Mouse (Mus musculus): ENCODE data around the gene Ccp110. TPM values are rescaled to one million over a fixed set of nuclear protein-coding genes. Genes with fewer than 3 reads are reported as not detected.
A peak's percentile ranks its signal among the peaks of the same experiment; 100 is the strongest.

Ccp110 gene
- polyA plus RNA-seq (2012; rRNA removed) (39.0 and 42.6 TPM in 2 replicates), polyA plus RNA-seq (2014; fragmentation: Nextera tagmentation; extraction: Ambion mirVana) (8.8 and 10.8 TPM in 2 replicates)

GRCm38 (mm10) chr7:118712228-118713173 lies at the start of gene Ccp110:
Gene Ccp110, plus strand, starts transcription at chr7:118712552.
- no peak within 1 kb of the TSS for H3K27ac ChIP-seq (replicated peaks; ENCODE audit: low read depth, low read length)
- no peaks in the 10 kb centered on the region for H3K9me3 ChIP-seq (ENCODE audit: control insufficient read depth, low read length)
- peak within 1 kb of the TSS; percentile 72 for H3K9ac ChIP-seq (ENCODE audit: low read depth, low read length, severe bottlenecking)
- 2% methylated on average over 48 of the region's 48 CpGs for WGBS
- H3K36me3 ChIP-seq (ENCODE audit: control insufficient read depth, insufficient read depth, low read length), result peaks cover 5% of the 10 kb centered on the region; the same call in 1 of the 2 replicates
- 0 out of 2 replicates have a peak, but pooled peaks have one; percentile 14 for TF ChIP-seq POLR2A (IDR thresholded peaks at IDR 0.05; ENCODE audit: borderline replicate concordance, extremely low read depth, insufficient read depth, insufficient read length)
- peak within 1 kb of the TSS; percentile 58 for H3K4me2 ChIP-seq (replicated peaks; ENCODE audit: low read depth, low read length, severe bottlenecking)
- DNase-seq (ENCODE audit: low spot score) (peak; percentile 98), ATAC-seq (ENCODE audit: low FRiP score, low read depth) (peak; percentile 96)
- H3K4me1 ChIP-seq (ENCODE audit: control insufficient read depth, insufficient read depth, low read length), result peaks cover 11% of the 10 kb centered on the region
- H3K27me3 ChIP-seq (ENCODE audit: control insufficient read depth, insufficient read depth, low read length), result no peaks in the 10 kb centered on the region
- H3K4me3 ChIP-seq (replicated peaks; ENCODE audit: low read length), result peak within 1 kb of the TSS; percentile 84

GRCm38 (mm10) chr7:118667773-118668172 lies 44.6 kb upstream of the Ccp110 start:
- Histone ChIP-seq H3K4me3 (replicated peaks; ENCODE audit: low read length) (no peak overlapping the region), H3K27me3 (ENCODE audit: control insufficient read depth, insufficient read depth, low read length) (no peaks in the 10 kb centered on the region), H3K9ac (ENCODE audit: low read depth, low read length, severe bottlenecking) (no peak overlapping the region), H3K27ac (replicated peaks; ENCODE audit: low read depth, low read length) (no peak overlapping the region), H3K4me1 (ENCODE audit: control insufficient read depth, insufficient read depth, low read length) (no peaks in the 10 kb centered on the region), H3K36me3 (ENCODE audit: control insufficient read depth, insufficient read depth, low read length) (no peaks in the 10 kb centered on the region), H3K4me2 (replicated peaks; ENCODE audit: low read depth, low read length, severe bottlenecking) (no peak overlapping the region), H3K9me3 (ENCODE audit: control insufficient read depth, low read length) (no peaks in the 10 kb centered on the region)
- 93% methylated on average over 2 of the region's 2 CpGs for WGBS
- TF ChIP-seq POLR2A (IDR thresholded peaks at IDR 0.05; ENCODE audit: borderline replicate concordance, extremely low read depth, insufficient read depth, insufficient read length), result no peak
- DNase-seq (ENCODE audit: low spot score), result no peak
- no peak for ATAC-seq (ENCODE audit: low FRiP score, low read depth)

GRCm38 (mm10) chr7:118670142-118670541 lies 42.2 kb upstream of the Ccp110 start:
- WGBS, result 58% methylated on average over 4 of the region's 4 CpGs

GRCm38 (mm10) chr7:118676826-118677225 lies 35.5 kb upstream of the Ccp110 start:
- no peaks in the 10 kb centered on the region for H3K27me3 ChIP-seq (ENCODE audit: control insufficient read depth, insufficient read depth, low read length)
- H3K27ac ChIP-seq (replicated peaks; ENCODE audit: low read depth, low read length), result no peak overlapping the region
- no peak overlapping the region for H3K4me3 ChIP-seq (replicated peaks; ENCODE audit: low read length)
- H3K36me3 ChIP-seq (ENCODE audit: control insufficient read depth, insufficient read depth, low read length), result no peaks in the 10 kb centered on the region
- no peak overlapping the region for H3K4me2 ChIP-seq (replicated peaks; ENCODE audit: low read depth, low read length, severe bottlenecking)
- WGBS, result 86% methylated on average over 4 of the region's 4 CpGs
- DNase-seq (ENCODE audit: low spot score) (no peak), ATAC-seq (ENCODE audit: low FRiP score, low read depth) (no peak)
- H3K9me3 ChIP-seq (ENCODE audit: control insufficient read depth, low read length), result no peaks in the 10 kb centered on the region
- TF ChIP-seq POLR2A (IDR thresholded peaks at IDR 0.05; ENCODE audit: borderline replicate concordance, extremely low read depth, insufficient read depth, insufficient read length), result no peak
- no peaks in the 10 kb centered on the region for H3K4me1 ChIP-seq (ENCODE audit: control insufficient read depth, insufficient read depth, low read length)
- no peak overlapping the region for H3K9ac ChIP-seq (ENCODE audit: low read depth, low read length, severe bottlenecking)

More at GRCm38 (mm10) chr7:118670142-118670541, 42.2 kb upstream of the Ccp110 start:
- Histone ChIP-seq H3K36me3 (ENCODE audit: control insufficient read depth, insufficient read depth, low read length) (no peaks in the 10 kb centered on the region), H3K27ac (replicated peaks; ENCODE audit: low read depth, low read length) (no peak overlapping the region), H3K9me3 (ENCODE audit: control insufficient read depth, low read length) (no peaks in the 10 kb centered on the region), H3K9ac (ENCODE audit: low read depth, low read length, severe bottlenecking) (no peak overlapping the region), H3K4me2 (replicated peaks; ENCODE audit: low read depth, low read length, severe bottlenecking) (no peak overlapping the region), H3K27me3 (ENCODE audit: control insufficient read depth, insufficient read depth, low read length) (no peaks in the 10 kb centered on the region), H3K4me3 (replicated peaks; ENCODE audit: low read length) (no peak overlapping the region), H3K4me1 (ENCODE audit: control insufficient read depth, insufficient read depth, low read length) (no peaks in the 10 kb centered on the region)
- no peak for ATAC-seq (ENCODE audit: low FRiP score, low read depth)
- no peak for DNase-seq (ENCODE audit: low spot score)
- no peak for TF ChIP-seq POLR2A (IDR thresholded peaks at IDR 0.05; ENCODE audit: borderline replicate concordance, extremely low read depth, insufficient read depth, insufficient read length)

- Histone ChIP-seq H3K4me3 (replicated peaks; ENCODE audit: low read length) (no peak overlapping the region), H3K9me3 (ENCODE audit: control insufficient read depth, low read length) (no peaks in the 10 kb centered on the region), H3K4me2 (replicated peaks; ENCODE audit: low read depth, low read length, severe bottlenecking) (no peak overlapping the region), H3K36me3 (ENCODE audit: control insufficient read depth, insufficient read depth, low read length) (peaks cover 50% of the 10 kb centered on the region), H3K4me1 (ENCODE audit: control insufficient read depth, insufficient read depth, low read length) (no peaks in the 10 kb centered on the region), H3K27me3 (ENCODE audit: control insufficient read depth, insufficient read depth, low read length) (no peaks in the 10 kb centered on the region), H3K9ac (ENCODE audit: low read depth, low read length, severe bottlenecking) (no peak overlapping the region), H3K27ac (replicated peaks; ENCODE audit: low read depth, low read length) (no peak overlapping the region)
- no peak for TF ChIP-seq POLR2A (IDR thresholded peaks at IDR 0.05; ENCODE audit: borderline replicate concordance, extremely low read depth, insufficient read depth, insufficient read length)
- 26% methylated on average over 5 of the region's 5 CpGs for WGBS
- DNase-seq (ENCODE audit: low spot score), result peak; percentile 81
- ATAC-seq (ENCODE audit: low FRiP score, low read depth), result peak; percentile 55; the same call in 1 of the 2 replicates
These were observed 24.2 kb upstream of the Ccp110 start for GRCm38 (mm10) chr7:118688199-118688598.

Data from limb, embryonic 14.5 days (tissue).